Mouse (Mus musculus) midbrain, embryonic 16.5 days (tissue): ENCODE measurements around the gene Dnajb14. TPM values are rescaled to one million over a fixed set of nuclear protein-coding genes. Genes with fewer than 3 reads are reported as not detected.
"Not testable (repeated sequence)": the region's sequence is repeated elsewhere in the genome, so short reads cannot be mapped to it uniquely, and the experiment has no call there.

Source experiments
- ATAC-seq: fragments of 200-750 bp; cut with Nextera tagmentation; 2 replicates; pipeline ENCODE4 v1.8.0; 2017; ENCODE audit warnings: moderate TSS enrichment
- H3K27ac ChIP-seq: fragments of 300-500 bp; sonication (generic); 2 replicates; pipeline ENCODE4 v1.5.1; 2014; ENCODE audit warnings: mild to moderate bottlenecking, low read length, mixed read lengths
- H3K27me3 ChIP-seq: fragments of 300-500 bp; sonication (generic); 2 replicates; pipeline ENCODE4 v1.6.1; 2014; ENCODE audit warnings: low read depth, low read length, mixed read lengths; ENCODE audit not compliant: control insufficient read depth, insufficient read depth
- H3K36me3 ChIP-seq: fragments of 300-500 bp; sonication (generic); 2 replicates; pipeline ENCODE4 v1.6.1; 2014; ENCODE audit warnings: mild to moderate bottlenecking, low read length, moderate library complexity, mixed read lengths; ENCODE audit not compliant: control insufficient read depth, insufficient read depth
- H3K4me1 ChIP-seq: fragments of 300-500 bp; sonication (generic); 2 replicates; pipeline ENCODE4 v1.6.1; 2014; ENCODE audit warnings: mild to moderate bottlenecking, low read length, mixed read lengths; ENCODE audit not compliant: control insufficient read depth, insufficient read depth
- H3K4me2 ChIP-seq: fragments of 300-500 bp; sonication (generic); 2 replicates; pipeline ENCODE4 v1.6.1; 2014; ENCODE audit warnings: mild to moderate bottlenecking, low read length, mixed read lengths
- H3K4me3 ChIP-seq: fragments of 300-500 bp; sonication (generic); 2 replicates; pipeline ENCODE4 v1.5.1; 2014; ENCODE audit warnings: low read depth, mild to moderate bottlenecking, low read length, moderate library complexity, mixed read lengths
- H3K9ac ChIP-seq: fragments of 300-500 bp; sonication (generic); 2 replicates; pipeline ENCODE4 v1.6.1; 2014; ENCODE audit warnings: low read depth, low read length, mixed read lengths
- H3K9me3 ChIP-seq: fragments of 300-500 bp; sonication (generic); replicated peaks from 2 replicates; pipeline ENCODE4 v1.6.1; 2014; ENCODE audit warnings: mild to moderate bottlenecking, low read length, mixed read lengths; ENCODE audit not compliant: control insufficient read depth, poor library complexity, severe bottlenecking
- WGBS: fragments of 180-500 bp; shearing (Covaris S2); extraction: QIAGEN DNeasy Blood & Tissue Kit; methylation state at CpG from one replicate; pipeline ENCODE4 v1.1.7; 2014; 5-methylcytosine and 5-hydroxymethylcytosine counted together
- polyA plus RNA-seq: library from polyadenylated mRNA; unstranded; fragments of >200 nt; fragmentation: Nextera tagmentation; extraction: Ambion mirVana; gene quantifications from 2 replicates; pipeline ENCODE4 v1.2.1, GENCODE M21; 2015

Dnajb14 gene
- polyA plus RNA-seq, 1 experiment from 2014 or later, result 14.3 TPM

GRCm38 (mm10) chr3:137838160-137838559 lies 29.3 kb upstream of the Dnajb14 start:
- H3K9me3 ChIP-seq, result no peaks in the 10 kb centered on the region
- no peaks in the 10 kb centered on the region for H3K36me3 ChIP-seq
- no peak overlapping the region for H3K4me3 ChIP-seq
- no peak overlapping the region for H3K9ac ChIP-seq
- no peak overlapping the region for H3K4me2 ChIP-seq
- H3K27ac ChIP-seq, result no peak overlapping the region
- no peaks in the 10 kb centered on the region for H3K27me3 ChIP-seq
- ATAC-seq, result no peak
- H3K4me1 ChIP-seq, result no peaks in the 10 kb centered on the region

GRCm38 (mm10) chr3:137842944-137843343 lies 24.5 kb upstream of the Dnajb14 start:
- Histone ChIP-seq H3K9ac (no peak overlapping the region), H3K27ac (no peak overlapping the region), H3K4me3 (no peak overlapping the region), H3K4me1 (no peaks in the 10 kb centered on the region), H3K27me3 (no peaks in the 10 kb centered on the region), H3K9me3 (no peaks in the 10 kb centered on the region), H3K4me2 (no peak overlapping the region), H3K36me3 (no peaks in the 10 kb centered on the region)
- no peak for ATAC-seq
- WGBS, result 80% methylated on average over 1 of the region's 1 CpGs

- ATAC-seq, result no peak
- no peak overlapping the region for H3K4me3 ChIP-seq
- no peaks in the 10 kb centered on the region for H3K27me3 ChIP-seq
- H3K36me3 ChIP-seq, result no peaks in the 10 kb centered on the region
- no peak overlapping the region for H3K9ac ChIP-seq
- H3K4me2 ChIP-seq, result no peak overlapping the region
- H3K27ac ChIP-seq, result no peak overlapping the region
- 91% methylated on average over 3 of the region's 3 CpGs for WGBS
- H3K9me3 ChIP-seq, result no peaks in the 10 kb centered on the region
- no peaks in the 10 kb centered on the region for H3K4me1 ChIP-seq
Measured at GRCm38 (mm10) chr3:137844263-137844662, 23.2 kb upstream of the Dnajb14 start.

- no peak overlapping the region for H3K4me2 ChIP-seq
- H3K36me3 ChIP-seq, result no peaks in the 10 kb centered on the region
- 86% methylated on average over 5 of the region's 5 CpGs for WGBS
- H3K27ac ChIP-seq, result no peak overlapping the region
- no peaks in the 10 kb centered on the region for H3K9me3 ChIP-seq
- no peak overlapping the region for H3K9ac ChIP-seq
- H3K4me1 ChIP-seq, result no peaks in the 10 kb centered on the region
- H3K27me3 ChIP-seq, result no peaks in the 10 kb centered on the region
- no peak for ATAC-seq
- H3K4me3 ChIP-seq, result no peak overlapping the region
Measured at GRCm38 (mm10) chr3:137846552-137846951, 20.9 kb upstream of the Dnajb14 start.

GRCm38 (mm10) chr3:137848354-137848753 lies 19.1 kb upstream of the Dnajb14 start:
- Histone ChIP-seq H3K9ac (no peak overlapping the region), H3K4me2 (no peak overlapping the region), H3K27me3 (no peaks in the 10 kb centered on the region), H3K27ac (no peak overlapping the region), H3K9me3 (no peaks in the 10 kb centered on the region), H3K36me3 (no peaks in the 10 kb centered on the region), H3K4me3 (no peak overlapping the region), H3K4me1 (no peaks in the 10 kb centered on the region)
- WGBS, result 90% methylated on average over 9 of the region's 9 CpGs
- no peak for ATAC-seq

GRCm38 (mm10) chr3:137849697-137850096 lies 17.8 kb upstream of the Dnajb14 start:
- ATAC-seq, result no peak
- H3K27me3 ChIP-seq, result no peaks in the 10 kb centered on the region
- H3K9ac ChIP-seq, result no peak overlapping the region
- H3K27ac ChIP-seq, result no peak overlapping the region
- H3K9me3 ChIP-seq, result no peaks in the 10 kb centered on the region
- WGBS, result 90% methylated on average over 5 of the region's 5 CpGs
- H3K4me2 ChIP-seq, result no peak overlapping the region
- H3K36me3 ChIP-seq, result no peaks in the 10 kb centered on the region
- no peaks in the 10 kb centered on the region for H3K4me1 ChIP-seq
- H3K4me3 ChIP-seq, result no peak overlapping the region

- 87% methylated on average over 2 of the region's 2 CpGs for WGBS
- Histone ChIP-seq H3K9me3 (no peaks in the 10 kb centered on the region), H3K27ac (no peak overlapping the region), H3K36me3 (no peaks in the 10 kb centered on the region), H3K4me1 (no peaks in the 10 kb centered on the region), H3K4me2 (no peak overlapping the region), H3K27me3 (no peaks in the 10 kb centered on the region), H3K4me3 (no peak overlapping the region), H3K9ac (no peak overlapping the region)
- ATAC-seq, result no peak
Measured at GRCm38 (mm10) chr3:137851196-137851595, 16.3 kb upstream of the Dnajb14 start.

- H3K27me3 ChIP-seq, result not testable (repeated sequence)
- 97% methylated on average over 1 of the region's 1 CpGs for WGBS
Measured at GRCm38 (mm10) chr3:137853011-137853410, 14.5 kb upstream of the Dnajb14 start.

GRCm38 (mm10) chr3:137855328-137855727 lies 12.1 kb upstream of the Dnajb14 start:
- Histone ChIP-seq H3K4me1 (no peaks in the 10 kb centered on the region), H3K27ac (no peak overlapping the region), H3K9ac (no peak overlapping the region), H3K36me3 (no peaks in the 10 kb centered on the region), H3K4me2 (no peak overlapping the region), H3K4me3 (no peak overlapping the region), H3K27me3 (no peaks in the 10 kb centered on the region), H3K9me3 (no peaks in the 10 kb centered on the region)
- 67% methylated on average over 3 of the region's 3 CpGs for WGBS
- no peak for ATAC-seq

More at GRCm38 (mm10) chr3:137853011-137853410, 14.5 kb upstream of the Dnajb14 start:
- H3K9ac ChIP-seq, H3K4me1 ChIP-seq, H3K9me3 ChIP-seq, H3K36me3 ChIP-seq, H3K4me3 ChIP-seq, H3K4me2 ChIP-seq, H3K27ac ChIP-seq, ATAC-seq: not testable (repeated sequence)

- Histone ChIP-seq H3K4me2 (no peak overlapping the region), H3K4me3 (no peak overlapping the region), H3K9me3 (no peaks in the 10 kb centered on the region), H3K27ac (no peak overlapping the region), H3K4me1 (no peaks in the 10 kb centered on the region), H3K27me3 (no peaks in the 10 kb centered on the region), H3K36me3 (no peaks in the 10 kb centered on the region), H3K9ac (no peak overlapping the region)
- WGBS, result 82% methylated on average over 7 of the region's 7 CpGs
- ATAC-seq, result no peak
Measured at GRCm38 (mm10) chr3:137856061-137856460, 11.4 kb upstream of the Dnajb14 start.
